Mouse (Mus musculus) left cerebral cortex, postnatal 14 days (tissue): ENCODE data around the gene Pou3f1. TPM values are rescaled to one million over a fixed set of nuclear protein-coding genes. Genes with fewer than 3 reads are reported as not detected.
"Not testable (repeated sequence)": the region's sequence is repeated elsewhere in the genome, so short reads cannot be mapped to it uniquely, and the experiment has no call there.

Source experiments
- DNase-seq, 2 experiments: peaks; one replicate each; pipeline ENCODE4 v3.0.0; 2021 to 2022; ENCODE audit warnings: low spot score in 2 of 2, mixed read lengths in 1 of 2
- intact Hi-C: fragments of 180-260 bp; cut with DNase I; formaldehyde crosslinking; loops from one replicate; pipeline ENCODE4 v1.15.1; 2025
- total RNA-seq, 2 experiments: library from RNA; stranded (reverse); gene quantifications; 2 replicates each; pipeline ENCODE4 v1.2.3; 2021

The Pou3f1 gene
- total RNA-seq, 2 experiments from 2014 or later, result 29.9 to 30.1 TPM

GRCm38 (mm10) chr4:124705661-124706269, 49.2 kb downstream of the Pou3f1 start:
- no peak for DNase-seq

GRCm38 (mm10) chr4:124707381-124708199, 51.0 kb downstream of the Pou3f1 start:
- DNase-seq, intact Hi-C loops: not testable (repeated sequence)

More at GRCm38 (mm10) chr4:124705661-124706269, 49.2 kb downstream of the Pou3f1 start:
- intact Hi-C loops, result no loop called here

- DNase-seq, intact Hi-C loops: not testable (repeated sequence)
These were observed 51.6 kb downstream of the Pou3f1 start for GRCm38 (mm10) chr4:124708200-124708517.

GRCm38 (mm10) chr4:124708518-124709477, 52.2 kb downstream of the Pou3f1 start:
- peak; percentile 64 to 69 for DNase-seq
- intact Hi-C loops, result no loop called here

GRCm38 (mm10) chr4:124709961-124710446, 53.4 kb downstream of the Pou3f1 start:
- intact Hi-C loops, result no loop called here
- peak in 1 of 2 experiments; percentile 26 for DNase-seq

Other genes starting within 250 kb of the Pou3f1 start
- under 1 TPM; 0.40 to 0.55 TPM for gene 3100002H09Rik, start 46.0 kb upstream of the Pou3f1 start, total RNA-seq
- gene Utp11, start 36.8 kb downstream of the Pou3f1 start, total RNA-seq, result 10 to 100 TPM; 14.1 to 14.3 TPM
- 1 to 10 TPM; 3.8 to 4.2 TPM for gene Fhl3, start 43.9 kb downstream of the Pou3f1 start, total RNA-seq
- 10 to 100 TPM; 31.1 to 32.2 TPM for gene Sf3a3, start 58.0 kb downstream of the Pou3f1 start, total RNA-seq
- gene Inpp5b, start 85.0 kb downstream of the Pou3f1 start, total RNA-seq, result 10 to 100 TPM; 35.3 to 42.5 TPM
- gene Mtf1, start 145.3 kb downstream of the Pou3f1 start, total RNA-seq, result 10 to 100 TPM; 24.5 to 25.8 TPM
- gene Yrdc, start 193.9 kb downstream of the Pou3f1 start, total RNA-seq, result 10 to 100 TPM; 29.6 to 29.7 TPM
- gene 1110065P20Rik, start 194.4 kb downstream of the Pou3f1 start, total RNA-seq, result 10 to 100 TPM; 88.7 to 91.2 TPM
- gene Maneal, start 205.4 kb downstream of the Pou3f1 start, total RNA-seq, result 10 to 100 TPM; 51.1 to 55.7 TPM
- gene Epha10, start 224.1 kb downstream of the Pou3f1 start, total RNA-seq, result 10 to 100 TPM; 32.4 to 34.4 TPM